Comparison of ENCODE assay signal across 15 mouse cellular contexts in genomic region chr9:65084198-65084807, GRCm38 (mm10). TPM values are rescaled to one million over a fixed set of nuclear protein-coding genes. Genes with fewer than 3 reads are reported as not detected.
DNase-seq lines count a peak whose midpoint lies in the region; ATAC-seq and TF ChIP-seq lines count a peak whose summit lies in the region.
"Had no signal": no experiment of that assay in that cellular context is flagged by ENCODE, and none has a peak within 500 bp of the region (broad histone marks: within the 10 kb centered on the region; RNA-seq: fewer than 3 reads in every experiment).

No protein-coding gene starts in this region.

- H3K27me3 ChIP-seq in liver, embryonic 14.5 days (ENCODE audit: control insufficient read depth, insufficient read depth, low read length): no peaks in the 10 kb centered on the region
- no peaks in the 10 kb centered on the region for H3K27me3 ChIP-seq in midbrain, embryonic 13.5 days
- no peaks in the 10 kb centered on the region for H3K27me3 ChIP-seq in hindbrain, embryonic 11.5 days (ENCODE audit: control insufficient read depth, insufficient read depth, low read length)
- H3K27me3 ChIP-seq: limb, embryonic 12.5 days had no signal

- peak; percentile 34; the same call in 1 of the 2 replicates for ATAC-seq in frontal cortex, adult (ENCODE audit: low TSS enrichment)
- peak; percentile 50 for ATAC-seq in liver, embryonic 14.5 days (ENCODE audit: insufficient read depth)
- no peak for ATAC-seq in midbrain, embryonic 13.5 days
- no peak for ATAC-seq in hindbrain, embryonic 11.5 days (ENCODE audit: low FRiP score)

- peaks cover 25% of the 10 kb centered on the region for H3K36me3 ChIP-seq in liver, embryonic 14.5 days (replicated peaks; ENCODE audit: control insufficient read depth, insufficient read depth, low read depth)
- peaks cover 51% of the 10 kb centered on the region for H3K36me3 ChIP-seq in midbrain, embryonic 13.5 days
- peaks cover 6% of the 10 kb centered on the region; the same call in 1 of the 2 replicates for H3K36me3 ChIP-seq in hindbrain, embryonic 11.5 days (ENCODE audit: control insufficient read depth, insufficient read depth, low read length)

- TF ChIP-seq CTCF in liver, embryonic 14.5 days (IDR thresholded peaks at IDR 0.05; ENCODE audit: low read depth): no peak

- H3K9ac ChIP-seq in liver, embryonic 14.5 days (replicated peaks): no peak overlapping the region
- H3K9ac ChIP-seq in midbrain, embryonic 13.5 days (replicated peaks): no peak overlapping the region
- H3K9ac ChIP-seq in hindbrain, embryonic 11.5 days (ENCODE audit: low read depth, low read length): no peak overlapping the region
- H3K9ac ChIP-seq: limb, embryonic 12.5 days had no signal

- no peaks in the 10 kb centered on the region for H3K9me3 ChIP-seq in liver, embryonic 14.5 days (ENCODE audit: control insufficient read depth, low read length)
- H3K9me3 ChIP-seq in midbrain, embryonic 13.5 days: no peaks in the 10 kb centered on the region
- H3K9me3 ChIP-seq in hindbrain, embryonic 11.5 days (ENCODE audit: control insufficient read depth, low read length): no peaks in the 10 kb centered on the region
- H3K9me3 ChIP-seq: limb, embryonic 12.5 days had no signal

- no peak overlapping the region for H3K4me2 ChIP-seq in liver, embryonic 14.5 days (ENCODE audit: low read depth)
- H3K4me2 ChIP-seq in midbrain, embryonic 13.5 days (replicated peaks): no peak overlapping the region
- no peak overlapping the region for H3K4me2 ChIP-seq in hindbrain, embryonic 11.5 days (replicated peaks; ENCODE audit: low read depth, low read length)
- H3K4me2 ChIP-seq: limb, embryonic 12.5 days had no signal

- H3K27ac ChIP-seq in liver, embryonic 14.5 days: no peak overlapping the region
- H3K27ac ChIP-seq in midbrain, embryonic 13.5 days: no peak overlapping the region
- no peak overlapping the region for H3K27ac ChIP-seq in hindbrain, embryonic 11.5 days (ENCODE audit: low read depth, low read length)
- H3K27ac ChIP-seq: limb, embryonic 12.5 days had no signal

- H3K4me1 ChIP-seq in liver, embryonic 14.5 days (replicated peaks; ENCODE audit: control insufficient read depth in 2 of 2, insufficient read depth in 2 of 2, low read length in 1 of 2): peaks cover 0 to 7% of the 10 kb centered on the region in 2 experiments; a peak in 3 of 4 replicates
- H3K4me1 ChIP-seq in midbrain, embryonic 13.5 days (replicated peaks): no peaks in the 10 kb centered on the region
- no peaks in the 10 kb centered on the region for H3K4me1 ChIP-seq in hindbrain, embryonic 11.5 days (replicated peaks; ENCODE audit: control insufficient read depth, insufficient read depth, low read length)
- H3K4me1 ChIP-seq: limb, embryonic 12.5 days had no signal

- no peak overlapping the region for H3K4me3 ChIP-seq in liver, embryonic 14.5 days (ENCODE audit: insufficient read depth in 1 of 2, low read depth in 2 of 2, low read length in 2 of 2)
- H3K4me3 ChIP-seq in midbrain, embryonic 13.5 days (replicated peaks): no peak overlapping the region
- no peak overlapping the region for H3K4me3 ChIP-seq in hindbrain, embryonic 11.5 days (ENCODE audit: low read depth, low read length)
- H3K4me3 ChIP-seq: erythroblast, embryonic 14.5 days; limb, embryonic 12.5 days had no signal

- DNase-seq in frontal cortex, postnatal 36 days (ENCODE audit: low spot score in 2 of 2): no peak
- DNase-seq in CD4-positive helper T cell, adult 2 months (ENCODE audit: low read depth, low spot score): peak; percentile 64
- peak; percentile 40 for DNase-seq in adrenal gland, postnatal 25 days
- DNase-seq in liver, embryonic 14.5 days (ENCODE audit: low read depth in 3 of 3, low spot score in 3 of 3): no peak
- no peak for DNase-seq in lung, postnatal 14 days
- no peak for DNase-seq in hindbrain, embryonic 11.5 days (ENCODE audit: low spot score)
- DNase-seq: gastrocnemius, postnatal 14 days; heart, postnatal 36 days; layer of hippocampus, adult 9-11 months; right cerebral cortex, postnatal 25 days had no signal

- no peak for TF ChIP-seq EP300 in liver, embryonic 14.5 days (IDR thresholded peaks at IDR 0.05; ENCODE audit: low read depth)

- 68% methylated on average over 7 of the region's 7 CpGs for WGBS in liver, embryonic 14.5 days (ENCODE audit: insufficient replicate concordance)
- 89% methylated on average over 7 of the region's 7 CpGs for WGBS in midbrain, embryonic 13.5 days
- 85% methylated on average over 7 of the region's 7 CpGs for WGBS in hindbrain, embryonic 11.5 days

RNA-seq across cellular contexts. Expression of gene Igdcc4, which starts 17.0 kb away (rescaled TPM):
- total RNA-seq in adrenal gland, postnatal 25 days (2021): 31.7 and 42.0 TPM in 2 replicates
- 4.6 and 4.9 TPM in 2 replicates for polyA plus RNA-seq in liver, embryonic 14.5 days (2012; rRNA removed)
- 4.5 and 5.4 TPM in 2 replicates for polyA plus RNA-seq in liver, embryonic 14.5 days (2014; fragmentation: Nextera tagmentation; extraction: Ambion mirVana)
- polyA plus RNA-seq in midbrain, embryonic 13.5 days (2015; fragmentation: Nextera tagmentation; extraction: Ambion mirVana): 11.0 and 12.6 TPM in 2 replicates
- 8.8 and 10.3 TPM in 2 replicates for polyA plus RNA-seq in hindbrain, embryonic 11.5 days (2014; fragmentation: Nextera tagmentation; extraction: Ambion mirVana)
- polyA plus RNA-seq: erythroblast, embryonic 14.5 days had no signal

RNA-seq across cellular contexts. Expression of gene Dpp8, which starts 52.1 kb away (rescaled TPM):
- total RNA-seq in adrenal gland, postnatal 25 days (2021): 93.5 and 97.9 TPM in 2 replicates
- polyA plus RNA-seq in liver, embryonic 14.5 days (2012; rRNA removed): 16.8 and 18.5 TPM in 2 replicates
- 11.7 and 13.6 TPM in 2 replicates for polyA plus RNA-seq in liver, embryonic 14.5 days (2014; fragmentation: Nextera tagmentation; extraction: Ambion mirVana)
- 40.4 and 45.5 TPM in 2 replicates for polyA plus RNA-seq in midbrain, embryonic 13.5 days (2015; fragmentation: Nextera tagmentation; extraction: Ambion mirVana)
- 34.4 and 35.4 TPM in 2 replicates for polyA plus RNA-seq in hindbrain, embryonic 11.5 days (2014; fragmentation: Nextera tagmentation; extraction: Ambion mirVana)

RNA-seq across cellular contexts. Expression of gene Igdcc3, which starts 56.7 kb away (rescaled TPM):
- 1.2 and 1.3 TPM in 2 replicates for total RNA-seq in adrenal gland, postnatal 25 days (2021)
- 0.06 and 0.10 TPM in 2 replicates for polyA plus RNA-seq in liver, embryonic 14.5 days (2012; rRNA removed)
- 0.06 and 0.13 TPM in 2 replicates for polyA plus RNA-seq in liver, embryonic 14.5 days (2014; fragmentation: Nextera tagmentation; extraction: Ambion mirVana)
- polyA plus RNA-seq in midbrain, embryonic 13.5 days (2015; fragmentation: Nextera tagmentation; extraction: Ambion mirVana): 23.5 and 25.2 TPM in 2 replicates
- polyA plus RNA-seq in hindbrain, embryonic 11.5 days (2014; fragmentation: Nextera tagmentation; extraction: Ambion mirVana): 46.0 and 49.6 TPM in 2 replicates
- total RNA-seq: megakaryocyte, adult 5-6 weeks had no signal
- polyA plus RNA-seq: erythroblast, embryonic 14.5 days had no signal

Comparison
In these comparisons a context has a peak if more than half of its experiments do, and no peak if none do; other contexts are left out.
1. ATAC-seq: peak in frontal cortex, adult (single experiment) and liver, embryonic 14.5 days (single experiment); none in midbrain, embryonic 13.5 days (single experiment) and hindbrain, embryonic 11.5 days (single experiment).
2. DNase-seq: peak in CD4-positive helper T cell, adult 2 months (single experiment) and adrenal gland, postnatal 25 days (single experiment); none in frontal cortex, postnatal 36 days (0 of 2), liver, embryonic 14.5 days (0 of 3), lung, postnatal 14 days (single experiment) and hindbrain, embryonic 11.5 days (single experiment).
3. RNA of gene Igdcc3, which starts 56.7 kb away (polyA plus RNA-seq): 46.0 to 49.6 TPM in hindbrain, embryonic 11.5 days and 23.5 to 25.2 TPM in midbrain, embryonic 13.5 days; 0.06 to 0.13 TPM in liver, embryonic 14.5 days; every median in the first group is over 10 times any median in the second.